Mouse (Mus musculus) natural killer cell, adult 2 months (primary cell): ENCODE measurements around the gene Cacna1c.

ENCODE experiments used
- DNase-seq, 2 experiments: peaks; one replicate each; pipeline ENCODE4 v3.0.0; 2022; ENCODE audit warnings: low spot score in 2 of 2

The Cacna1c gene

GRCm38 (mm10) chr6:119099333-119099732 is 96.9 kb downstream of the Cacna1c start:
- DNase-seq = no peak

GRCm38 (mm10) chr6:119096481-119096880 is 99.7 kb downstream of the Cacna1c start:
- DNase-seq = no peak

- no peak for DNase-seq
Measured at GRCm38 (mm10) chr6:119095081-119095480, 101.1 kb downstream of the Cacna1c start.

GRCm38 (mm10) chr6:119089173-119089572 is 107.0 kb downstream of the Cacna1c start:
- DNase-seq = no peak

- DNase-seq = no peak
Measured at GRCm38 (mm10) chr6:119088381-119088780, 107.8 kb downstream of the Cacna1c start.

- no peak for DNase-seq
Measured at GRCm38 (mm10) chr6:119087919-119088318, 108.3 kb downstream of the Cacna1c start.

GRCm38 (mm10) chr6:119085789-119086188 is 110.4 kb downstream of the Cacna1c start:
- DNase-seq = no peak

GRCm38 (mm10) chr6:119084532-119084931 is 111.7 kb downstream of the Cacna1c start:
- DNase-seq = no peak

- no peak for DNase-seq
Measured at GRCm38 (mm10) chr6:119083559-119083958, 112.7 kb downstream of the Cacna1c start.

GRCm38 (mm10) chr6:119082662-119083061 is 113.6 kb downstream of the Cacna1c start:
- DNase-seq = no peak

- no peak for DNase-seq
Measured at GRCm38 (mm10) chr6:119081650-119082049, 114.6 kb downstream of the Cacna1c start.

- DNase-seq = no peak
Measured at GRCm38 (mm10) chr6:119079626-119080025, 116.6 kb downstream of the Cacna1c start.

GRCm38 (mm10) chr6:119078912-119079311 is 117.3 kb downstream of the Cacna1c start:
- no peak for DNase-seq

- no peak for DNase-seq
Measured at GRCm38 (mm10) chr6:119077231-119077630, 119.0 kb downstream of the Cacna1c start.

GRCm38 (mm10) chr6:119073419-119074071 is 122.7 kb downstream of the Cacna1c start:
- no peak for DNase-seq

- DNase-seq = no peak
Measured at GRCm38 (mm10) chr6:119072772-119073171, 123.4 kb downstream of the Cacna1c start.

- DNase-seq = no peak
Measured at GRCm38 (mm10) chr6:119070771-119071170, 125.4 kb downstream of the Cacna1c start.

- DNase-seq = no peak
Measured at GRCm38 (mm10) chr6:119070351-119070750, 125.9 kb downstream of the Cacna1c start.

GRCm38 (mm10) chr6:119069145-119069544 is 127.1 kb downstream of the Cacna1c start:
- no peak for DNase-seq

- no peak for DNase-seq
Measured at GRCm38 (mm10) chr6:119068650-119069049, 127.6 kb downstream of the Cacna1c start.

- DNase-seq = no peak
Measured at GRCm38 (mm10) chr6:119064961-119065360, 131.3 kb downstream of the Cacna1c start.

GRCm38 (mm10) chr6:119064430-119064829 is 131.8 kb downstream of the Cacna1c start:
- no peak for DNase-seq

GRCm38 (mm10) chr6:119062695-119063094 is 133.5 kb downstream of the Cacna1c start:
- DNase-seq = no peak

GRCm38 (mm10) chr6:119058896-119059295 is 137.3 kb downstream of the Cacna1c start:
- no peak for DNase-seq
